Mouse (Mus musculus) C2C12 (cell line): Measurements from ENCODE around the gene Il21. TPM values are rescaled to one million over a fixed set of nuclear protein-coding genes. Genes with fewer than 3 reads are reported as not detected.

ENCODE experiments used
- H3K27me3 ChIP-seq: one replicate; pipeline ENCODE4 v1.6.1; 2011; ENCODE audit not compliant: control insufficient read depth, insufficient read depth, insufficient read length
- H3K36me3 ChIP-seq: one replicate; pipeline ENCODE4 v1.6.1; 2011; ENCODE audit not compliant: control insufficient read depth, insufficient read depth
- H3K4me3 ChIP-seq: one replicate; pipeline ENCODE4 v1.5.1; 2011; ENCODE audit warnings: mild to moderate bottlenecking, control low read depth; ENCODE audit not compliant: poor library complexity, insufficient read depth, severe bottlenecking
- H3K79me2 ChIP-seq: one replicate; pipeline ENCODE4 v1.6.1; 2011; ENCODE audit not compliant: control insufficient read depth, insufficient read depth
- H3K79me3 ChIP-seq: one replicate; pipeline ENCODE4 v1.6.1; 2011; ENCODE audit warnings: low read depth, control low read depth
- H3ac ChIP-seq: one replicate; pipeline ENCODE3; 2011; ENCODE audit warnings: low read depth; ENCODE audit not compliant: control insufficient read depth, insufficient read length
- CEBPB ChIP-seq: IDR thresholded peaks from one replicate; pipeline ENCODE4 v1.6.1; 2011; ENCODE audit warnings: low read depth, mild to moderate bottlenecking, control low read depth, moderate library complexity
- CTCF ChIP-seq: IDR thresholded peaks from one replicate; pipeline ENCODE4 v1.5.1; 2011; ENCODE audit not compliant: control insufficient read depth, insufficient read depth, insufficient read length
- FOSL1 ChIP-seq: IDR thresholded peaks from one replicate; pipeline ENCODE4 v1.8.0; 2011; ENCODE audit warnings: mild to moderate bottlenecking, low read length; ENCODE audit not compliant: poor library complexity, insufficient read depth, severe bottlenecking
- MAX ChIP-seq: IDR thresholded peaks from one replicate; pipeline ENCODE4 v1.6.1; 2011; ENCODE audit warnings: mild to moderate bottlenecking, control low read depth
- MYOD1 ChIP-seq: IDR thresholded peaks from one replicate; pipeline ENCODE4 v1.6.1; 2011; ENCODE audit warnings: low read depth; ENCODE audit not compliant: control insufficient read depth, insufficient read length
- MYOG ChIP-seq: IDR thresholded peaks from one replicate; pipeline ENCODE4 v1.6.1; 2011; ENCODE audit not compliant: control insufficient read depth, insufficient read length; ENCODE audit errors: extremely low read depth
- USF1 ChIP-seq: IDR thresholded peaks from one replicate; pipeline ENCODE4 v1.6.1; 2011; ENCODE audit warnings: low read depth, mild to moderate bottlenecking, control low read depth, moderate library complexity
- polyA plus RNA-seq: library from polyadenylated mRNA; unstranded; fragments of >200 nt; fragmentation: generic; extraction: Trizol; gene quantifications from one replicate; pipeline ENCODE4 v1.2.1, GENCODE M21; 2012; ENCODE audit warnings: missing spikeins

Il21 gene
- polyA plus RNA-seq, 1 experiment, result not detected

DNA sequence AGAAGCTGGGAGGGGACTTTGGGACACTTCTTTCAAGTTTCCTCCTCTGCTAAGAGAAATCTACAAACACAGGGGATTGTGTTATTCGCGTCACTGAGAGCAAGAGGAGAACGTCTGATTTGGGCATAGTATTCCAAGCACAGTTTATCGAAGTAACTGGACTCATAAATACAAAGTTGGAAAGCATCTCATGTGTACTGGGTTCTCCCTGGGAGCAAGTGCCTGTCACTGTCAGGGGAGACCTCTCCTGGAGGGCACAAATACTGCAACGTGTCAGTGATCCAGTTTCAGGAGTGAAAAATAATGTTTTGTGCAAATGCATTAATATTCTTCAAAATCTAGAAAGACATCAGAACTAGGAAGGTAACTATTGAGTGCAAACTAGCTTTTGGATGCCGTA is 27.9 kb downstream of the Il21 start:
- H3K27me3 ChIP-seq, result no peaks in the 10 kb centered on the region
- H3K79me3 ChIP-seq, result no peaks in the 10 kb centered on the region
- no peak for TF ChIP-seq MYOD1
- no peak for TF ChIP-seq USF1
- no peak for TF ChIP-seq FOSL1
- no peak for TF ChIP-seq CEBPB
- peak; percentile 16 for TF ChIP-seq MAX
- no peak for TF ChIP-seq MYOG
- TF ChIP-seq CTCF, result peak; percentile 32
- H3K4me3 ChIP-seq, result no peak overlapping the region
- no peaks in the 10 kb centered on the region for H3K36me3 ChIP-seq
- no peaks in the 10 kb centered on the region for H3K79me2 ChIP-seq
- no peak overlapping the region for H3ac ChIP-seq

DNA sequence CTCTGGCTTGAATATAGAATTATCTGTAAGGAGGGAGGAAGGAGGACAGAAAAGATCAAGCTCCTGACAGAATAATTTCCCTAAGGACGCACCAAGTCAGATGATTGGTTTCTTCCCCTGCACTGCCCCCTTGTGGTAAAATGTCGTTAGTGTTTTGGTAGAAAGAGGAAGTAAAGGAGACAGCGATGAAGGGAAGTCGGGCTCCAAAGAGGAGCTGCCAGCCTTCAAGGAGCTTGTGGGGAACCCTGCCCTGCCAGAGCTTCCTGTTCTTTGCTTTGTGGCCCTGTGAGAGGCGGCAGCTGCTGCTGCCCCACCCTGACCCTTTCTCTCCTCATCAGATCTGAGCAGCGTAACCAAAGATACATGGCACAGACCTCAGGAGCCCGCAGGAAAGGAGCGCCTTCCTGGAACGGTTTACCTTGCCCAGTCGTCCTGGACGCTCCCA is 28.4 kb downstream of the Il21 start:
- Histone ChIP-seq H3K36me3 (no peaks in the 10 kb centered on the region), H3K4me3 (peak overlapping the region; percentile 21), H3K79me2 (no peaks in the 10 kb centered on the region), H3K79me3 (no peaks in the 10 kb centered on the region), H3K27me3 (no peaks in the 10 kb centered on the region), H3ac (peak overlapping the region; percentile 60)
- TF ChIP-seq USF1 (no peak), CTCF (peak; percentile 39), MYOG (no peak)

DNA sequence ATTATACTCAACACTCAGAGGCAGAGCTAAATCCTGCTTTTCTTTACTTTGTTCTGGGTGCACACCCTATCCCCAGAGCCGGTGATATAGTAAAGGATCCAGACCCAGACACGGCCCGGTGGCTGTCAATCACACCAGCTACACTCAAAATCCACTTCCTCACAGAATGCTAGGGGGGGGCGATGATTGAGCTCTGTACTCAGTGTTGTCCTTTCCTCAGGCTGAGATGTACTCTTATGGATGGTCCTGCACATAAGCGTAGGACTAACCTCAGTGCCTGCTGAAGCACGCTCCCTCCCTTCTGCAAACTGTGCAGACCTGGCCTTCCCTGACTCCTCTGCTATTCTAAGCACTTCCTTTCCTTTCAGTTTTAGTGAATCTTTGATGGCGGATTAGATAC is 29.6 kb downstream of the Il21 start:
- H3ac ChIP-seq, result no peak overlapping the region
- H3K79me2 ChIP-seq, result no peaks in the 10 kb centered on the region
- H3K79me3 ChIP-seq, result no peaks in the 10 kb centered on the region
- no peak overlapping the region for H3K4me3 ChIP-seq
- H3K27me3 ChIP-seq, result no peaks in the 10 kb centered on the region
- no peak for TF ChIP-seq MAX
- TF ChIP-seq FOSL1, result no peak
- no peak for TF ChIP-seq USF1
- no peak for TF ChIP-seq MYOG
- TF ChIP-seq CTCF, result no peak
- TF ChIP-seq CEBPB, result no peak
- no peak for TF ChIP-seq MYOD1
- H3K36me3 ChIP-seq, result no peaks in the 10 kb centered on the region

DNA sequence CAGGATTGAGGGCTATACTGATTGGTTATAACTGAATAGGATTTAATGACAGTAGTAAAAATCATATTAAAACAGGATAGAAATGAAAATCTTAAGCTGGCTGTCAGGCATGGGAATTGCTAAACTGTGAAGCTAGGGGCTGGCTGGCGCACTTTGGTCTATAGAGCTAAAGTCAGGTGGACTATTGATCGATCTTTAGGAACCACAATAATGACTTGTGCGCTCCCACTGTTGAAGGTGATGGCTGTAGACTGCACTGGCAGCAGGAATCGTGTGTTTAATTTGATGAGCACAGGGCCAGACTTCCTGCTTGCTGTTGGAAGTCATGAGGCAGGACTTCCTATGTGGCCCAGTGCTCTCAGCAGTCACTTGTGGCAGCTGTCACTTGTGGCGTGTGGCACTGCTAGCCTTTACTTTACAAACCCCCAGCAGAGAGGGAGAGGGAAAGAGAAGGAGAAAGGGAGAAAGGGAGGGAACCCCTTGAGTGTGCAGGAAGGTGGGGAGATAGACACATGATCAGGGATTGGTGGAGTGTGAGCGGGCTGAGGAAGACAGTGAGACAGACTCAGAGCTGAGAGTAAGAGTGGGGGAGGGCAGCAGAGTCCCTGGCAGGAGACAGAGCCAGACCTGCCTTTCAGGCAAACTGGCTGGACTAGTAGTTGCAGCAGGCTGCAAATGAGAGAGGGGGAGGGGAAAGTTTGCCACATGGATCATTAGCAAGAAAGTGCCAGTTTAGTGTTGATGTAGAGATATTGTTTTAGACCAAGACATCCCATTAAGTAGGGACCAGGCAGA is 31.1 kb downstream of the Il21 start:
- H3K79me2 ChIP-seq, result no peaks in the 10 kb centered on the region
- no peak overlapping the region for H3ac ChIP-seq
- no peak overlapping the region for H3K4me3 ChIP-seq
- H3K27me3 ChIP-seq, result no peaks in the 10 kb centered on the region
- H3K36me3 ChIP-seq, result no peaks in the 10 kb centered on the region
- no peaks in the 10 kb centered on the region for H3K79me3 ChIP-seq
- TF ChIP-seq CEBPB (no peak), MAX (no peak), CTCF (no peak), MYOD1 (no peak), USF1 (no peak), FOSL1 (no peak), MYOG (no peak)

DNA sequence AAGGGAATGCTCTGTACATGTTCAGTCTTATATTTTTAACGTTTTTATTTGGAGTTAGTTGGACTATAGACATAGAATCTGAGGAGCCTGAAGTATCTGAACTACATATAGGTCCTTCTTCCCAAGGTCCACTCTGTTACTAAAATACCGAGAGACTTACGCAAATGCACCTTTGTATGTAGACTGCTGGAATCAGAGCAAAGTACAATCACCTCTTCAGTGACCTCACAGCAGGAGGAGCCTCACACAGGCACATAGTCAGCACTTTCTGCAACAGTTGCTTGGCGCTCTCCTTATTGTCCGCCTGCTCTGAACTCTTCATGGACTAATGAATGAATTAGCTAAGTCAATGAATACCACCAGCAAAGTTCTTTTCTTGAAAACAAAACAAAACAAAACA is 34.1 kb downstream of the Il21 start:
- Histone ChIP-seq H3K4me3 (no peak overlapping the region), H3K79me2 (no peaks in the 10 kb centered on the region), H3K79me3 (no peaks in the 10 kb centered on the region), H3ac (no peak overlapping the region), H3K27me3 (no peaks in the 10 kb centered on the region), H3K36me3 (no peaks in the 10 kb centered on the region)
- TF ChIP-seq USF1 (no peak), MYOD1 (no peak), FOSL1 (no peak), CEBPB (no peak), CTCF (no peak), MAX (no peak), MYOG (no peak)

DNA sequence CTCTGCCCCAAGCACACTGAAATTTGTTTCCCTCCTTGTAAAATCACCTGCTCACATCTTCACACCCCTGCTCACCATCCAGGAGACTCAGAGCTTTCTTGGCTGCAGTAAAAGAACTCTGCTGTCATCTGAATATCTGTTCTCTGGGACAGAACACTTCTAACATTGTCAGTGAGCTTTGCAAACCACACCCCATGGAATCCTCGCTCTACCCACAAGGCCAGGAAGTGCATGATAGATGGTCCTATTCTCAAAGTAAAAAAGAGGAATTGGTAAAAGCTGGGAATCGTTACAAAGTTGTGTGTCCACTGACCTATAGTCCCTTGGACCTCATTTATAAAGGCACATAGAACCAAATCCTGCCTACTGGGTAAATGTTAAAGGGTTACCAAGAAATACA is 40.5 kb downstream of the Il21 start:
- no peak overlapping the region for H3K4me3 ChIP-seq
- no peaks in the 10 kb centered on the region for H3K27me3 ChIP-seq
- TF ChIP-seq MYOG, result no peak
- no peak for TF ChIP-seq MYOD1
- TF ChIP-seq MAX, result no peak
- no peak for TF ChIP-seq CTCF
- no peak for TF ChIP-seq CEBPB
- no peak for TF ChIP-seq USF1
- no peak for TF ChIP-seq FOSL1
- H3ac ChIP-seq, result no peak overlapping the region
- no peaks in the 10 kb centered on the region for H3K36me3 ChIP-seq
- no peaks in the 10 kb centered on the region for H3K79me3 ChIP-seq
- H3K79me2 ChIP-seq, result no peaks in the 10 kb centered on the region
